Mouse (Mus musculus) midbrain, embryonic 14.5 days (tissue): ENCODE data around the gene Nipbl. TPM values are rescaled to one million over a fixed set of nuclear protein-coding genes. Genes with fewer than 3 reads are reported as not detected.
"Not testable (repeated sequence)": the region's sequence is repeated elsewhere in the genome, so short reads cannot be mapped to it uniquely, and the experiment has no call there.

ENCODE experiments used
- ATAC-seq: fragments of 200-750 bp; cut with Nextera tagmentation; 2 replicates; pipeline ENCODE4 v1.8.0; 2017; ENCODE audit warnings: moderate number of reproducible peaks, moderate library complexity; ENCODE audit not compliant: low FRiP score, low TSS enrichment
- DNase-seq: peaks from one replicate; pipeline ENCODE4 v3.0.0-alpha.2; 2015
- H3K27ac ChIP-seq: fragments of 300-500 bp; sonication (generic); replicated peaks from 2 replicates; pipeline ENCODE4 v1.5.1; 2014; ENCODE audit warnings: mild to moderate bottlenecking, low read depth, low read length, moderate library complexity
- H3K27me3 ChIP-seq: fragments of 300-500 bp; sonication (generic); 2 replicates; pipeline ENCODE4 v1.6.1; 2014; ENCODE audit warnings: low read length, control low read depth, mixed read lengths; ENCODE audit not compliant: control insufficient read depth, insufficient read depth
- H3K36me3 ChIP-seq: fragments of 300-500 bp; sonication (generic); 2 replicates; pipeline ENCODE4 v1.6.1; 2014; ENCODE audit warnings: low read length, control low read depth; ENCODE audit not compliant: control insufficient read depth, insufficient read depth
- H3K4me1 ChIP-seq: fragments of 300-500 bp; sonication (generic); 2 replicates; pipeline ENCODE4 v1.6.1; 2014; ENCODE audit warnings: mild to moderate bottlenecking, antibody characterized with exemption, low read length, control low read depth; ENCODE audit not compliant: control insufficient read depth, insufficient read depth
- H3K4me2 ChIP-seq: fragments of 300-500 bp; sonication (generic); 2 replicates; pipeline ENCODE4 v1.6.1; 2014; ENCODE audit warnings: mild to moderate bottlenecking, low read length, moderate library complexity
- H3K4me3 ChIP-seq: fragments of 300-500 bp; sonication (generic); replicated peaks from 2 replicates; pipeline ENCODE4 v1.5.1; 2014; ENCODE audit warnings: low read depth, low read length
- H3K9ac ChIP-seq: fragments of 300-500 bp; sonication (generic); replicated peaks from 2 replicates; pipeline ENCODE4 v1.6.1; 2014; ENCODE audit warnings: mild to moderate bottlenecking, low read length, moderate library complexity
- H3K9me3 ChIP-seq: fragments of 300-500 bp; sonication (generic); 2 replicates; pipeline ENCODE4 v1.6.1; 2016; ENCODE audit warnings: low read length, control low read depth, mixed read lengths; ENCODE audit not compliant: control insufficient read depth
- WGBS: fragments of 180-500 bp; shearing (Covaris S2); extraction: QIAGEN DNeasy Blood & Tissue Kit; methylation state at CpG from one replicate; pipeline ENCODE4 v1.1.7; 2014; 5-methylcytosine and 5-hydroxymethylcytosine counted together
- polyA plus RNA-seq: library from polyadenylated mRNA; unstranded; fragments of >200 nt; fragmentation: Nextera tagmentation; extraction: Ambion mirVana; gene quantifications from 2 replicates; pipeline ENCODE4 v1.2.1, GENCODE M21; 2014

Nipbl gene
- polyA plus RNA-seq, result 18.9 and 23.3 TPM in 2 replicates

GRCm38 (mm10) chr15:8443926-8444889 is at the start of gene Nipbl:
Gene Nipbl, minus strand, starts transcription at chr15:8444463.
- no peaks in the 10 kb centered on the region for H3K9me3 ChIP-seq
- ATAC-seq (peak; percentile 88), DNase-seq (peak; percentile 94)
- peak within 1 kb of the TSS; percentile 97 for H3K9ac ChIP-seq
- peak within 1 kb of the TSS; percentile 98 for H3K4me2 ChIP-seq
- H3K27me3 ChIP-seq, result no peaks in the 10 kb centered on the region
- no peaks in the 10 kb centered on the region for H3K36me3 ChIP-seq
- H3K4me1 ChIP-seq, result peaks cover 31% of the 10 kb centered on the region
- H3K4me3 ChIP-seq, result peak within 1 kb of the TSS; percentile 97
- under 1% methylated on average over 95 of the region's 102 CpGs for WGBS
- peak within 1 kb of the TSS; percentile 98 for H3K27ac ChIP-seq

DNA sequence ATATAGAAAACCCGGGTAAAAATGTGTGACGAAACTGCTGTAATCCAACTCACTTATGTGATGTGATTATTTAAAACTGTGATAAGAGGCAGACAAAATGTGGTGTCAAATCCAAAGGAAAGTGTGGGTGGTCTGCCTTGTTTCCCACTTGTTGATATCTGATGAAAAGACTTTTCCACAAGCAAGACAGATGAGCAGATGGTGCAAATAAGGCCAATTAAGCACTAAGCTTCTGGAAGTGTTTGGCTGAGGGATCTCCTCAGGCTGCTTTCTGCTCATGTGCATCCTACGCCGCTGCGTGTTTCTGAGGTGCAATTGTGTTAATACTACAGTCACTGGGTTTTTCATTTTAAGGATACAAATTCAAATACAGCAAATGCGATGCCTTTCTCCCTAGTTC is 41.0 kb upstream of the Nipbl start:
- Histone ChIP-seq H3K27me3 (no peaks in the 10 kb centered on the region), H3K4me1 (no peaks in the 10 kb centered on the region), H3K9me3 (no peaks in the 10 kb centered on the region), H3K27ac (no peak overlapping the region), H3K4me3 (no peak overlapping the region), H3K36me3 (no peaks in the 10 kb centered on the region), H3K9ac (no peak overlapping the region), H3K4me2 (no peak overlapping the region)
- ATAC-seq (no peak), DNase-seq (no peak)
- WGBS, result 86% methylated on average over 6 of the region's 6 CpGs

- Histone ChIP-seq H3K4me3 (no peak overlapping the region), H3K4me1 (no peaks in the 10 kb centered on the region), H3K36me3 (no peaks in the 10 kb centered on the region), H3K9ac (no peak overlapping the region), H3K27ac (no peak overlapping the region), H3K4me2 (no peak overlapping the region), H3K27me3 (no peaks in the 10 kb centered on the region), H3K9me3 (no peaks in the 10 kb centered on the region)
- DNase-seq (no peak), ATAC-seq (no peak)
- 54% methylated on average over 4 of the region's 4 CpGs for WGBS
Observed at GRCm38 (mm10) chr15:8469006-8469575, 24.8 kb upstream of the Nipbl start.

DNA sequence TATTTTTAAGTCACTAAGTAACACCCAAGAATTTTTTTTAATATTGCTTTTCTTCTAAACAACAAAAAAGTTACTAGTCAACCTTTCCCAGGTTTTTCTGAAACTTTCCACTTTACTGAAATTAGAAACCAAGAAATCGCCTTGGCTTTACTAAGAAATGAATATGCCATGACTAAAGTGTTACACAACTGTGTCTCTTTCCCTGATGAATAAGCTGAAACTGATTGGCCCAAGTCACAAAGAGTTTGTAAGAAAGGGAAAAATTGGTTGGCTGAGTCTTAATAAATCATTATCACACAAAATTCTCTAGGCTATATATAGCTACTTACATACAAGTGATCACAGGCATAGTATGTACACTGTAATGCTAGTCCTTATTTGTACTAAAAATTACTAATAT is 19.3 kb upstream of the Nipbl start:
- no peaks in the 10 kb centered on the region for H3K4me1 ChIP-seq
- DNase-seq (no peak), ATAC-seq (no peak)
- no peak overlapping the region for H3K27ac ChIP-seq
- no peaks in the 10 kb centered on the region for H3K36me3 ChIP-seq
- H3K9me3 ChIP-seq, result no peaks in the 10 kb centered on the region
- H3K27me3 ChIP-seq, result no peaks in the 10 kb centered on the region
- no peak overlapping the region for H3K9ac ChIP-seq
- no peak overlapping the region for H3K4me3 ChIP-seq
- whole genome bisulfite sequencing, result 89% methylated on average over 1 of the region's 1 CpGs
- H3K4me2 ChIP-seq, result no peak overlapping the region

DNA sequence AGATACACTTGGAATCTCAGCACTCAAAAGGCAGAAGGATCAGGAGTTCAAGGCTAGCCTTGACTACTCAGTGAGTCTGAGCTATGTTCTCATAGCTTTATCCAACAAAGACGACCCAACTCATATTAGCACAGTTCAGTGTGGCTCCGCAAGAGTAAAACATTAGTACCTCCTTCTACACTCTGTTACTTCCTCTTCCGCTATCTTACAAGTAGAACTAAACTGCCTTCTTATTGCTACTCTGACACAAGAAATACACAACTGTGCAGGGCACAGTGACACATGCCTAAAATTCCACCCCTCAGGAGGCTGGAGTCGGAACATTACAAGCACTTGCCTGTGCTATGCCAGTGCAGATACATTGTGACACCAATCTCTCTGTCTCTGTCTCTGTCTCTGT is 18.5 kb upstream of the Nipbl start:
- Histone ChIP-seq H3K27me3 (no peaks in the 10 kb centered on the region), H3K9ac (no peak overlapping the region), H3K9me3 (no peaks in the 10 kb centered on the region), H3K4me3 (no peak overlapping the region), H3K4me2 (no peak overlapping the region), H3K4me1 (no peaks in the 10 kb centered on the region), H3K27ac (no peak overlapping the region), H3K36me3 (no peaks in the 10 kb centered on the region)
- no peak for ATAC-seq
- WGBS, result 93% methylated on average over 4 of the region's 4 CpGs
- DNase-seq, result no peak

- Histone ChIP-seq H3K9me3 (no peaks in the 10 kb centered on the region), H3K4me2 (no peak overlapping the region), H3K9ac (no peak overlapping the region), H3K4me3 (no peak overlapping the region), H3K4me1 (no peaks in the 10 kb centered on the region), H3K27me3 (no peaks in the 10 kb centered on the region), H3K27ac (no peak overlapping the region), H3K36me3 (no peaks in the 10 kb centered on the region)
- ATAC-seq (no peak), DNase-seq (no peak)
- 90% methylated on average over 2 of the region's 2 CpGs for WGBS
Observed at GRCm38 (mm10) chr15:8460871-8461270, 16.6 kb upstream of the Nipbl start.

DNA sequence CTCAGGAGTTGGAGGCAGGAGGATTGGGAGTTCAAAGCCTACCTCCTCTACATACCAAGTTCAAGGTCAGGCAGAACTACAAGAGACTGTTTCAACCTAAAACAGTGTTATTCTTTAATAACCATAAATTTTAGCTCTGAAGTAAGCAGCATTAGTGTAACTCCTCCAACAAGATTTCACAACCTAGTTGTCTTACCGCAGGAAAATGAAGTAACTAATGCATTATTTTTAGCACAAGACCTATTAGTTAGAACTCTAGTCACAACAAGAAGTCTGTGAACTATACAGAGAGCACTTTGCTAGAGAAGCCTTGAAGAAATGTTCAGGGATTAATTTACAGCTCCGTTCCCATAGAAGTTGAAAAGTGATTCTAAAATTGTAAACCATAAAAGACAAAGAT is 15.7 kb upstream of the Nipbl start:
- DNase-seq, result no peak
- no peak overlapping the region for H3K27ac ChIP-seq
- ATAC-seq, result no peak
- no peaks in the 10 kb centered on the region for H3K36me3 ChIP-seq
- no peak overlapping the region for H3K4me2 ChIP-seq
- no peak overlapping the region for H3K9ac ChIP-seq
- H3K4me1 ChIP-seq, result no peaks in the 10 kb centered on the region
- H3K4me3 ChIP-seq, result no peak overlapping the region
- 95% methylated on average over 2 of the region's 2 CpGs for WGBS
- no peaks in the 10 kb centered on the region for H3K9me3 ChIP-seq
- no peaks in the 10 kb centered on the region for H3K27me3 ChIP-seq

DNA sequence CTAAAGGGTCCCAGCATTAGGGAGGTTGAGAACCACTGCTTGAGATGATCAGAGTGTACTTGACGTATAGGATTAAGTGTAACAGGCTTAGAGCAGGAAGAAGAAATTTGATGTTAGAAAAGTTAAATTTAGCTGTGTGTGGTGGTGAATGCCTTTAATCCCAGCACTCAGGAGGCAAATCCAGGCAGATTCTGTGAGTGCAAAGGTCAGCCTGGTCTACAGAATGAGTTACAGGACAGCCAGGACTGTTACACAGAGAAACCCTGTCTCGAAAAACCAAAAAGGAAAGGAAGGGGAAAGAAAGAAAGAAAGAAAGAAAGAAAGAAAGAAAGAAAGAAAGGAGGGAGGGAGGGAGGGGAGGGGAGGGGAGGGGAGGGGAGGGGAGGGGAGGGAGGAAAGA is 12.0 kb upstream of the Nipbl start:
- not testable (repeated sequence) for H3K36me3 ChIP-seq, H3K4me3 ChIP-seq, H3K9me3 ChIP-seq, H3K4me1 ChIP-seq, DNase-seq, H3K9ac ChIP-seq, H3K27me3 ChIP-seq, H3K4me2 ChIP-seq, H3K27ac ChIP-seq, ATAC-seq
- WGBS, result 94% methylated on average over 1 of the region's 2 CpGs

DNA sequence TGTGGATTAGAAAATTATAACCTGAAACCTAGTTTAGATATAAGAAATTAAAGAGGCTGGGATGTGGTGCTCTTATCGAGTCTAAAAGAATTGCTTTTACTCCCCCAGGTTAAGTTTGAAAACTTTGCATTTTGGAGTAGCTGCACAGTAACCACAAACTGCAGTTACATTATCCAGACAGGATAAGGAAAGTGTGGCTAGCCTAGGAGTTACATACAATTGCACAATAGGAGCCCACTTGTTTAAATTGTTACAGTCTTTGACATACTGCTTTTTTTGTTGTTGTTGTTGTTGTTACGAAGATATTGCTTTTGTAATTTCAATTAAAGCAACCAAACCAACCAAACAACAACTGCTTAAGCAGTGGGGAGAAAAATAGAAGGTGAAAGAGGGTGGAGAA is 11.2 kb upstream of the Nipbl start:
- DNase-seq, result no peak
- WGBS, result 97% methylated on average over 2 of the region's 2 CpGs
- no peak overlapping the region for H3K4me2 ChIP-seq

More for the DNA sequence above, 11.2 kb upstream of the Nipbl start:
- no peak overlapping the region for H3K9ac ChIP-seq
- H3K36me3 ChIP-seq, result no peaks in the 10 kb centered on the region
- H3K9me3 ChIP-seq, result no peaks in the 10 kb centered on the region
- H3K4me3 ChIP-seq, result no peak overlapping the region
- ATAC-seq, result no peak
- no peaks in the 10 kb centered on the region for H3K4me1 ChIP-seq
- H3K27ac ChIP-seq, result no peak overlapping the region
- no peaks in the 10 kb centered on the region for H3K27me3 ChIP-seq
